12 mouse cellular contexts compared by ENCODE assay signal in genomic region chr11:114216493-114216892, GRCm38 (mm10).
DNase-seq lines count a peak whose midpoint lies in the region; ATAC-seq and TF ChIP-seq lines count a peak whose summit lies in the region.
"Had no signal": no experiment of that assay in that cellular context is flagged by ENCODE, and none has a peak within 500 bp of the region (broad histone marks: within the 10 kb centered on the region; RNA-seq: fewer than 3 reads in every experiment).

No protein-coding gene starts in this region.

- H3K4me2 ChIP-seq in intestine, embryonic 14.5 days (ENCODE audit: low read length): peak overlapping the region; percentile 46
- H3K4me2 ChIP-seq in intestine, embryonic 16.5 days (ENCODE audit: low read depth, low read length): no peak overlapping the region
- H3K4me2 ChIP-seq in forebrain, embryonic 11.5 days (ENCODE audit: low read depth, low read length, severe bottlenecking): peak overlapping the region; percentile 38; the same call in 1 of the 2 replicates
- H3K4me2 ChIP-seq in forebrain, embryonic 15.5 days (replicated peaks): no peak overlapping the region
- H3K4me2 ChIP-seq in midbrain, embryonic 13.5 days (replicated peaks): peak overlapping the region; percentile 47
- no peak overlapping the region for H3K4me2 ChIP-seq in liver, postnatal 0 days (ENCODE audit: low read depth, low read length)

- H3K36me3 ChIP-seq in intestine, embryonic 14.5 days (ENCODE audit: control insufficient read depth, insufficient read depth, low read length): no peaks in the 10 kb centered on the region
- no peaks in the 10 kb centered on the region for H3K36me3 ChIP-seq in intestine, embryonic 16.5 days (ENCODE audit: control insufficient read depth, insufficient read depth, low read length)
- no peaks in the 10 kb centered on the region for H3K36me3 ChIP-seq in forebrain, embryonic 11.5 days (ENCODE audit: control insufficient read depth, insufficient read depth, low read length)
- no peaks in the 10 kb centered on the region for H3K36me3 ChIP-seq in forebrain, embryonic 15.5 days
- no peaks in the 10 kb centered on the region for H3K36me3 ChIP-seq in midbrain, embryonic 13.5 days
- H3K36me3 ChIP-seq in liver, postnatal 0 days (replicated peaks; ENCODE audit: insufficient read depth, low read length): no peaks in the 10 kb centered on the region
- H3K36me3 ChIP-seq: limb, embryonic 15.5 days had no signal

- 14% methylated on average over 7 of the region's 7 CpGs for WGBS in intestine, embryonic 14.5 days
- WGBS in intestine, embryonic 16.5 days: 14% methylated on average over 7 of the region's 7 CpGs
- 6% methylated on average over 7 of the region's 7 CpGs for WGBS in forebrain, embryonic 11.5 days
- WGBS in forebrain, embryonic 15.5 days: 28% methylated on average over 7 of the region's 7 CpGs
- 8% methylated on average over 7 of the region's 7 CpGs for WGBS in midbrain, embryonic 13.5 days
- 16% methylated on average over 7 of the region's 7 CpGs for WGBS in liver, postnatal 0 days (ENCODE audit: insufficient replicate concordance)

- no peak overlapping the region for H3K27ac ChIP-seq in intestine, embryonic 14.5 days (ENCODE audit: low read depth)
- no peak overlapping the region for H3K27ac ChIP-seq in intestine, embryonic 16.5 days (ENCODE audit: low read length)
- H3K27ac ChIP-seq in forebrain, embryonic 11.5 days (ENCODE audit: low read depth, low read length): no peak overlapping the region
- H3K27ac ChIP-seq in forebrain, embryonic 15.5 days (replicated peaks): peak overlapping the region; percentile 48; the same call in 1 of the 2 replicates
- peak overlapping the region; percentile 35; the same call in 1 of the 2 replicates for H3K27ac ChIP-seq in midbrain, embryonic 13.5 days
- no peak overlapping the region for H3K27ac ChIP-seq in liver, postnatal 0 days (ENCODE audit: low read depth)
- H3K27ac ChIP-seq: limb, embryonic 15.5 days; macrophage had no signal

- no peak for ATAC-seq in intestine, embryonic 14.5 days (replicated peaks; ENCODE audit: low FRiP score, low TSS enrichment, low read depth)
- no peak; the same call in 1 of the 2 replicates for ATAC-seq in intestine, embryonic 16.5 days
- no peak for ATAC-seq in forebrain, embryonic 11.5 days (replicated peaks; ENCODE audit: low FRiP score)
- ATAC-seq in forebrain, embryonic 15.5 days (replicated peaks): no peak
- ATAC-seq in midbrain, embryonic 13.5 days: peak; percentile 57
- no peak for ATAC-seq in liver, postnatal 0 days

- DNase-seq in intestine, embryonic 14.5 days (ENCODE audit: low spot score): no peak
- no peak for DNase-seq in forebrain, embryonic 11.5 days (ENCODE audit: low spot score)
- no peak for DNase-seq in spleen, postnatal 4 days (ENCODE audit: low spot score in 2 of 2)
- DNase-seq in ovary, postnatal 14 days (ENCODE audit: low spot score): no peak
- no peak for DNase-seq in liver, postnatal 0 days
- DNase-seq: heart, postnatal 36 days; thymus, postnatal 36 days had no signal

- no peak for TF ChIP-seq EP300 in liver, postnatal 0 days (IDR thresholded peaks at IDR 0.05; ENCODE audit: low read depth)

- H3K27me3 ChIP-seq in intestine, embryonic 14.5 days (replicated peaks; ENCODE audit: control insufficient read depth, insufficient read depth, low read length): peaks cover 4% of the 10 kb centered on the region; the same call in 1 of the 2 replicates
- H3K27me3 ChIP-seq in intestine, embryonic 16.5 days (replicated peaks; ENCODE audit: control insufficient read depth, insufficient read depth, low read length): no peaks in the 10 kb centered on the region
- H3K27me3 ChIP-seq in forebrain, embryonic 11.5 days (ENCODE audit: control insufficient read depth, insufficient read depth, low read length): peaks cover 2% of the 10 kb centered on the region; the same call in 1 of the 2 replicates
- H3K27me3 ChIP-seq in forebrain, embryonic 15.5 days: no peaks in the 10 kb centered on the region
- 0 out of 2 replicates have a peak, but pooled peaks cover 9% of the 10 kb centered on the region for H3K27me3 ChIP-seq in midbrain, embryonic 13.5 days
- peaks cover 11% of the 10 kb centered on the region; the same call in 1 of the 2 replicates for H3K27me3 ChIP-seq in liver, postnatal 0 days (ENCODE audit: insufficient read depth, low read length)

- peaks cover 19% of the 10 kb centered on the region for H3K4me1 ChIP-seq in intestine, embryonic 14.5 days (replicated peaks; ENCODE audit: control insufficient read depth, insufficient read depth, low read length)
- peaks cover 15% of the 10 kb centered on the region for H3K4me1 ChIP-seq in intestine, embryonic 16.5 days (ENCODE audit: control insufficient read depth, insufficient read depth, low read length)
- H3K4me1 ChIP-seq in forebrain, embryonic 11.5 days (replicated peaks; ENCODE audit: control insufficient read depth, insufficient read depth, low read length): peaks cover 7% of the 10 kb centered on the region; the same call in 1 of the 2 replicates
- H3K4me1 ChIP-seq in forebrain, embryonic 15.5 days: peaks cover 30% of the 10 kb centered on the region
- peaks cover 36% of the 10 kb centered on the region for H3K4me1 ChIP-seq in midbrain, embryonic 13.5 days (replicated peaks)
- H3K4me1 ChIP-seq in liver, postnatal 0 days (ENCODE audit: insufficient read depth): no peaks in the 10 kb centered on the region; the same call in 1 of the 2 replicates

- no peak for TF ChIP-seq CTCF in liver, postnatal 0 days (IDR thresholded peaks at IDR 0.05; ENCODE audit: low read depth)

- no peak overlapping the region for H3K9ac ChIP-seq in intestine, embryonic 14.5 days (ENCODE audit: low read length)
- no peak overlapping the region for H3K9ac ChIP-seq in intestine, embryonic 16.5 days (ENCODE audit: low read depth, low read length)
- no peak overlapping the region for H3K9ac ChIP-seq in forebrain, embryonic 11.5 days (ENCODE audit: low read length)
- H3K9ac ChIP-seq in forebrain, embryonic 15.5 days (replicated peaks): no peak overlapping the region
- H3K9ac ChIP-seq in midbrain, embryonic 13.5 days (replicated peaks): peak overlapping the region; percentile 49; the same call in 1 of the 2 replicates
- H3K9ac ChIP-seq in liver, postnatal 0 days (replicated peaks): no peak overlapping the region
- H3K9ac ChIP-seq: limb, embryonic 15.5 days had no signal

- H3K9me3 ChIP-seq in intestine, embryonic 14.5 days (ENCODE audit: control insufficient read depth, low read length): no peaks in the 10 kb centered on the region
- H3K9me3 ChIP-seq in intestine, embryonic 16.5 days (ENCODE audit: control insufficient read depth, low read length): no peaks in the 10 kb centered on the region
- H3K9me3 ChIP-seq in forebrain, embryonic 11.5 days (ENCODE audit: control insufficient read depth, low read length): no peaks in the 10 kb centered on the region
- H3K9me3 ChIP-seq in forebrain, embryonic 15.5 days: no peaks in the 10 kb centered on the region
- H3K9me3 ChIP-seq in midbrain, embryonic 13.5 days: no peaks in the 10 kb centered on the region
- H3K9me3 ChIP-seq in liver, postnatal 0 days (ENCODE audit: low read length): no peaks in the 10 kb centered on the region
- H3K9me3 ChIP-seq: limb, embryonic 15.5 days had no signal

- no peak overlapping the region for H3K4me3 ChIP-seq in intestine, embryonic 14.5 days (ENCODE audit: low read depth, low read length)
- no peak overlapping the region for H3K4me3 ChIP-seq in intestine, embryonic 16.5 days (ENCODE audit: low read length)
- no peak overlapping the region for H3K4me3 ChIP-seq in forebrain, embryonic 11.5 days (ENCODE audit: low read depth, low read length)
- H3K4me3 ChIP-seq in forebrain, embryonic 15.5 days: no peak overlapping the region
- no peak overlapping the region for H3K4me3 ChIP-seq in midbrain, embryonic 13.5 days (replicated peaks)
- H3K4me3 ChIP-seq in liver, postnatal 0 days (ENCODE audit: low read depth, low read length): no peak overlapping the region

Comparison
In these comparisons a context has a peak if more than half of its experiments do, and no peak if none do; other contexts are left out.
1. H3K27ac ChIP-seq: peak in forebrain, embryonic 15.5 days (single experiment) and midbrain, embryonic 13.5 days (single experiment); none in intestine, embryonic 14.5 days (single experiment), intestine, embryonic 16.5 days (single experiment), forebrain, embryonic 11.5 days (single experiment) and liver, postnatal 0 days (single experiment).
2. H3K4me2 ChIP-seq: peak in intestine, embryonic 14.5 days (single experiment), forebrain, embryonic 11.5 days (single experiment) and midbrain, embryonic 13.5 days (single experiment); none in intestine, embryonic 16.5 days (single experiment), forebrain, embryonic 15.5 days (single experiment) and liver, postnatal 0 days (single experiment).